Mouse (Mus musculus) cerebral cortex, adult 2 months (tissue): ENCODE results near the gene Zfand3.

ENCODE experiments used
- WGBS: fragments of 180-500 bp; shearing (Covaris S2); methylation state at CpG from one replicate; pipeline ENCODE4 v1.1.7; 2018; 5-methylcytosine and 5-hydroxymethylcytosine counted together

Zfand3 gene

GRCm38 (mm10) chr17:30105369-30105768 is 100.8 kb downstream of the Zfand3 start:
- 91% methylated on average over 3 of the region's 3 CpGs for WGBS

GRCm38 (mm10) chr17:30110678-30111077 is 106.1 kb downstream of the Zfand3 start:
- 75% methylated on average over 7 of the region's 7 CpGs for WGBS

- WGBS, result 66% methylated on average over 5 of the region's 5 CpGs
These were observed 107.0 kb downstream of the Zfand3 start for GRCm38 (mm10) chr17:30111556-30111955.

- WGBS, result 60% methylated on average over 4 of the region's 4 CpGs
These were observed 107.5 kb downstream of the Zfand3 start for GRCm38 (mm10) chr17:30112080-30112479.

- WGBS, result 77% methylated on average over 7 of the region's 7 CpGs
These were observed 108.2 kb downstream of the Zfand3 start for GRCm38 (mm10) chr17:30112555-30113305.

GRCm38 (mm10) chr17:30114761-30115160 is 110.2 kb downstream of the Zfand3 start:
- WGBS, result 87% methylated on average over 3 of the region's 3 CpGs

GRCm38 (mm10) chr17:30116226-30116625 is 111.7 kb downstream of the Zfand3 start:
- 59% methylated on average over 5 of the region's 5 CpGs for WGBS

GRCm38 (mm10) chr17:30118036-30118435 is 113.5 kb downstream of the Zfand3 start:
- WGBS, result 53% methylated on average over 5 of the region's 5 CpGs

- WGBS, result 78% methylated on average over 3 of the region's 3 CpGs
These were observed 117.7 kb downstream of the Zfand3 start for GRCm38 (mm10) chr17:30122278-30122677.

GRCm38 (mm10) chr17:30128456-30128855 is 123.9 kb downstream of the Zfand3 start:
- WGBS, result 65% methylated on average over 6 of the region's 6 CpGs

- 50% methylated on average over 7 of the region's 7 CpGs for WGBS
These were observed 124.7 kb downstream of the Zfand3 start for GRCm38 (mm10) chr17:30129220-30129619.

GRCm38 (mm10) chr17:30130326-30130725 is 125.8 kb downstream of the Zfand3 start:
- 62% methylated on average over 4 of the region's 4 CpGs for WGBS

- 88% methylated on average over 12 of the region's 12 CpGs for WGBS
These were observed 129.1 kb downstream of the Zfand3 start for GRCm38 (mm10) chr17:30133641-30134040.

GRCm38 (mm10) chr17:30134955-30135735 is 130.6 kb downstream of the Zfand3 start:
- WGBS, result 62% methylated on average over 10 of the region's 10 CpGs

- WGBS, result 86% methylated on average over 6 of the region's 6 CpGs
These were observed 131.4 kb downstream of the Zfand3 start for GRCm38 (mm10) chr17:30135890-30136289.

GRCm38 (mm10) chr17:30136684-30137083 is 132.2 kb downstream of the Zfand3 start:
- WGBS, result 74% methylated on average over 5 of the region's 5 CpGs

- WGBS, result 80% methylated on average over 4 of the region's 4 CpGs
These were observed 132.6 kb downstream of the Zfand3 start for GRCm38 (mm10) chr17:30137115-30137514.

GRCm38 (mm10) chr17:30144114-30144513 is 139.6 kb downstream of the Zfand3 start:
- WGBS, result 89% methylated on average over 6 of the region's 6 CpGs

GRCm38 (mm10) chr17:30145596-30146149 is 141.1 kb downstream of the Zfand3 start:
- WGBS, result 78% methylated on average over 10 of the region's 10 CpGs

- WGBS, result 60% methylated on average over 7 of the region's 7 CpGs
These were observed 142.0 kb downstream of the Zfand3 start for GRCm38 (mm10) chr17:30146555-30146954.

- 47% methylated on average over 1 of the region's 1 CpGs for WGBS
These were observed 143.4 kb downstream of the Zfand3 start for GRCm38 (mm10) chr17:30147897-30148296.

- WGBS, result 70% methylated on average over 6 of the region's 6 CpGs
These were observed 143.8 kb downstream of the Zfand3 start for GRCm38 (mm10) chr17:30148320-30148719.

- WGBS, result 88% methylated on average over 6 of the region's 6 CpGs
These were observed 145.4 kb downstream of the Zfand3 start for GRCm38 (mm10) chr17:30149911-30150310.
